Mouse (Mus musculus): Measurements from ENCODE around the gene Rasl11a. TPM values are rescaled to one million over a fixed set of nuclear protein-coding genes. Genes with fewer than 3 reads are reported as not detected.

Gene Rasl11a
- polyA plus RNA-seq, 1 experiment = 5.6 TPM

DNA sequence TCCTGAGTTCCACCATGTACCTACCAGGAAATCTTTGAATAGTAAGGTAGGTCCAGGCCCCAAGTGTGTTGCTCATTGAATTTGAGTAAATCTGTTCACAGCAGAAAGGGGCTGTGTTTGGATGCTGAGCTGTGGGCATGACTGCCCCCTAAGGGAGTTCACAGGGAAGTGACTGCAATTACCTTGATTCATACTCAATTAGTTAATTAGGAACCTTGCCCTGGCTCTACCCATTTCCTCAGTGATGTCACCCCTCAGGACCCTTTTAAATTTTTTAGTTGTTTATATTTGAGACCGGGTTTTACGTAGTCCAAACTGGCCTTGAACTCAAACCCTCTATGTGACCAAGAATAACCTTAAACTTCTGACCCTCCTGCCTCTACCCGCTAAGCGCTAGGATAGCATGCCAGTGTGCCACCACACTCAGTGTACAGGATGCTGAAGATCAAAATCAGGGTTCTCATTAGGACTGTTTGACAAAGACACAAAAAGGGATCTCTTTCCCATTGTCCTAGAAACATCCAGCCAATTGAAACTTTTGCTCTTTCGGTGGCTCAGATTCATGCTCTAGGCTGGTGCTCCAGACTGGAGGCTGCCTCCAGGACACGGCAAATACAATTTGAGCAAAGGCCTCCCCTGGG, 450 bp upstream of the Rasl11a start:
- no peaks in the 10 kb centered on the region for H3K4me1 ChIP-seq (ENCODE audit: control insufficient read depth, insufficient read depth, low read length)
- H3K27me3 ChIP-seq (ENCODE audit: control insufficient read depth, insufficient read depth, low read length) = no peaks in the 10 kb centered on the region
- peak in 1 of 2 experiments; percentile 26 for DNase-seq
- H3K4me3 ChIP-seq (replicated peaks; ENCODE audit: insufficient read depth, low read depth, low read length) = peak overlapping the region; percentile 50
- no peak overlapping the region for H3K27ac ChIP-seq (ENCODE audit: insufficient read depth, low read length)
- WGBS = 32% methylated on average over 6 of the region's 6 CpGs
- no peak for TF ChIP-seq POLR2A (IDR thresholded peaks at IDR 0.05; ENCODE audit: borderline replicate concordance, insufficient read depth, low read length)
- TF ChIP-seq CTCF (IDR thresholded peaks at IDR 0.05; ENCODE audit: borderline replicate concordance, insufficient read depth, low read depth, low read length) = peak; percentile 43; the same call in 1 of the 2 replicates

DNA sequence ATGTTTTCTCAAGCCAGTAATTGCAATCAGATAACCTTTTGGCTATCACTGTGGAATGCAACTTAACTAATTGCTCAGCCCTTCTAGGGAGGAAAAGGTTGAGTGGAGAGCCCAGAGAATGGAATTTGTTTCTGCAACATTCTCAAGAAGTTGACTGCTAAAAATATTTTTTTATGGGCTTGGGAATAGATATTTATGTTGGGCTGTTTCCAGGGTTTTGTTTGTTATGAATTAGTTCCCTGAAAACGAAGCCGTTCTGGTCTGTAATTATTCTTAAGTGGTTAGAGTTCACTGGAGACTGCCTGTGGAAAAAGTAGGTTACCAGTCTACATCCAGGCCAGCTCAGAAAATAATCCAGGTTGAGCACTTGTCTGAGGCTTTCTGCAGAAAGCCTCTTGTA, 1.6 kb downstream of the Rasl11a start:
- H3K4me3 ChIP-seq (replicated peaks; ENCODE audit: insufficient read depth, low read depth, low read length) = no peak overlapping the region
- TF ChIP-seq CTCF (IDR thresholded peaks at IDR 0.05; ENCODE audit: borderline replicate concordance, insufficient read depth, low read depth, low read length) = no peak
- no peak for TF ChIP-seq POLR2A (IDR thresholded peaks at IDR 0.05; ENCODE audit: borderline replicate concordance, insufficient read depth, low read length)
- H3K27me3 ChIP-seq (ENCODE audit: control insufficient read depth, insufficient read depth, low read length) = no peaks in the 10 kb centered on the region
- no peak overlapping the region for H3K27ac ChIP-seq (ENCODE audit: insufficient read depth, low read length)
- no peaks in the 10 kb centered on the region for H3K4me1 ChIP-seq (ENCODE audit: control insufficient read depth, insufficient read depth, low read length)
- DNase-seq = no peak
- WGBS = 83% methylated on average over 2 of the region's 2 CpGs

DNA sequence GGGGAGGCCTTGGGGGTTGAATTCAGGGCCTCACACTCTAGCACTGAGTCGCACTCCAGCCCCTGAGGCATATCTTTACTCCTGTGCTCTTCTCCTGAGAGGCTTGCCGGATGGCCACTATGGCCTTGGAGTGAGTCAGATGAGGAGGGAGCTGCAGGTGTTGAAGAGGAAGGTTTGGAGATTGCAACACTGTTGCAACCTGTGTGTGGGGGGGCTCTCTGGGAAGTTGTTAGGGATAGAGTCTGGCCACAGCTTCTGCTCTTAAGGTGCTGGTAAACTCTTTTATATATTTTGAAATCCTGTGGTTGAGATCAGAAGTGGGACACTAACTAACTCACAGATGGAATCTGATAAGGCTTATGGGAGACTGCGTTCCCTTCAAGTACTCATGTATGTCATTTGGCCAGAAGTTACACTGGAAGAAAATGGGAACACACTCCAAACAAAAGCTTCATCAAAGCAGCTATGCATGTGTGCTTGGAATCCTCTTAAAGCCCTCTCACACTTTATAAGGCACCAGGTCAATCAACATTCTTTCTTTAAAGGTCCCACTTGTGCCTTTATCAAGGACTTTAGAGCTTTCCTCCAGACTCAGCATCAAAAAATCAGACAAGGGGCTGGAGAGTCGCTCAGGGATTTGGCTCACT, 4.2 kb downstream of the Rasl11a start:
- Histone ChIP-seq H3K27ac (ENCODE audit: insufficient read depth, low read length) (no peak overlapping the region), H3K4me3 (replicated peaks; ENCODE audit: insufficient read depth, low read depth, low read length) (no peak overlapping the region)
- DNase-seq = no peak

DNA sequence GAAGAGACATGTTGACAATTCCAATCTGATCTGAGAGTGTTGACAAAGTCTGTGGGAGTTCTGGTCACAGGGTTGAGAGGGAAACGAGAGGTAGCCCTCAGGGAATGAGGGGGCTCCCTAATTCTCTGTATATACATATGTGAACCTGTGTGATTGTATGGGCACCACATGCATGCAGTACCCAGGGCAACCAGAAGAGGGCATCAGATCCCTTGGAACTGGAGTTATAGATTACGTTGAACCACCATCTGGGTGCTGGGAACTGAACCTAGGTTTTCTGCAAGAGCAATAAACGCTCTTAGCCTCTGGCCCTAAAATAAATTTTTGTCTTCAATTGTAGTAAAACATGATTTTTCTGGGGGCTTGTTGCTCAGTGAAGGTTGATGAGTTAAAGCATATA, 11.2 kb downstream of the Rasl11a start:
- DNase-seq = no peak
- H3K4me3 ChIP-seq (replicated peaks; ENCODE audit: insufficient read depth, low read depth, low read length) = no peak overlapping the region
- no peak overlapping the region for H3K27ac ChIP-seq (ENCODE audit: insufficient read depth, low read length)
- no peaks in the 10 kb centered on the region for H3K4me1 ChIP-seq (ENCODE audit: control insufficient read depth, insufficient read depth, low read length)
- H3K27me3 ChIP-seq (ENCODE audit: control insufficient read depth, insufficient read depth, low read length) = no peaks in the 10 kb centered on the region
- 97% methylated on average over 3 of the region's 3 CpGs for WGBS
- no peak for TF ChIP-seq POLR2A (IDR thresholded peaks at IDR 0.05; ENCODE audit: borderline replicate concordance, insufficient read depth, low read length)
- no peak for TF ChIP-seq CTCF (IDR thresholded peaks at IDR 0.05; ENCODE audit: borderline replicate concordance, insufficient read depth, low read depth, low read length)

More for the DNA sequence above, 4.2 kb downstream of the Rasl11a start:
- TF ChIP-seq CTCF (IDR thresholded peaks at IDR 0.05; ENCODE audit: borderline replicate concordance, insufficient read depth, low read depth, low read length) (no peak), POLR2A (IDR thresholded peaks at IDR 0.05; ENCODE audit: borderline replicate concordance, insufficient read depth, low read length) (no peak)
- H3K27me3 ChIP-seq (ENCODE audit: control insufficient read depth, insufficient read depth, low read length) = no peaks in the 10 kb centered on the region
- 95% methylated on average over 4 of the region's 4 CpGs for WGBS
- no peaks in the 10 kb centered on the region for H3K4me1 ChIP-seq (ENCODE audit: control insufficient read depth, insufficient read depth, low read length)

DNA sequence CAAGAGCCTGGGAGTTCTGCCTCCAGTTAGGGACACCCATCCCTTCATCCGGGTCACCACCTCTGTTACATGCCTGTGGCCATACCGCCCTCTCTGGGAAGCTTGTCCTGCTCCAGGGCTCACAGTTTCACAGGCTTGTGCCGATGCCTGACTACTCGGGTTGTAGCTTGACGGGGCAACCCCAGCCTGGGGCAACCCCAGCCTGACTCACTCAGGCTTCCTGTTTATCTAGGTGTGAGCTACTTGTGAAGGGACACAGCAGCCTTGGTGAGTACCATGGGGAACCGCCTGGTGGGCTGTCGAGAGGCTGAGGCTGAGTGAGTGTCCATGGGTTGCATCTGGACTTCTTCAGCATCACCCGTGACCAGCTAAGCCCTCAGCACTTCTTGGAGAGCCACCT, 12.7 kb downstream of the Rasl11a start:
- H3K27ac ChIP-seq (ENCODE audit: insufficient read depth, low read length) = no peak overlapping the region
- WGBS = 87% methylated on average over 8 of the region's 8 CpGs
- no peaks in the 10 kb centered on the region for H3K4me1 ChIP-seq (ENCODE audit: control insufficient read depth, insufficient read depth, low read length)
- no peaks in the 10 kb centered on the region for H3K27me3 ChIP-seq (ENCODE audit: control insufficient read depth, insufficient read depth, low read length)
- no peak for TF ChIP-seq CTCF (IDR thresholded peaks at IDR 0.05; ENCODE audit: borderline replicate concordance, insufficient read depth, low read depth, low read length)
- no peak for TF ChIP-seq POLR2A (IDR thresholded peaks at IDR 0.05; ENCODE audit: borderline replicate concordance, insufficient read depth, low read length)
- no peak overlapping the region for H3K4me3 ChIP-seq (replicated peaks; ENCODE audit: insufficient read depth, low read depth, low read length)
- DNase-seq = no peak

DNA sequence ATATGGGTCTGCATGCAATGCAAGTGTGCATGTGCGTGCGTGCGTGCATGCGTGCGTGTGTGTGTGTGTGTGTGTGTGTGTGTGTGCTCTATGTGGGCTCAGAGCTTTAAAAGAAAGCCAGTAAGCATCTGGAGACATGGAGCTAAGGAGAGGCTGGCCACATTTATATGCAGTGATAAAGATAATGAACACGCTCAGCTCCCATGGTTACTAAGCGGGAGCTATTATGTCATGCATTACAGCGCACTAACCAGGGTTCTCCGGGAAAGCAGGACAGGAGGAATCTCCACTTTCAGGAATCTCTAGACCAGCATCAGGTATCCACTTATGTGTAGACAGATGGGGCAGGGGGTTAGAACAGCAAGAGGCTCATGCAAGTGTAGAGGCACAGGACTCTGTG, 13.9 kb downstream of the Rasl11a start:
- DNase-seq = no peak
- H3K27ac ChIP-seq (ENCODE audit: insufficient read depth, low read length) = no peak overlapping the region

DNA sequence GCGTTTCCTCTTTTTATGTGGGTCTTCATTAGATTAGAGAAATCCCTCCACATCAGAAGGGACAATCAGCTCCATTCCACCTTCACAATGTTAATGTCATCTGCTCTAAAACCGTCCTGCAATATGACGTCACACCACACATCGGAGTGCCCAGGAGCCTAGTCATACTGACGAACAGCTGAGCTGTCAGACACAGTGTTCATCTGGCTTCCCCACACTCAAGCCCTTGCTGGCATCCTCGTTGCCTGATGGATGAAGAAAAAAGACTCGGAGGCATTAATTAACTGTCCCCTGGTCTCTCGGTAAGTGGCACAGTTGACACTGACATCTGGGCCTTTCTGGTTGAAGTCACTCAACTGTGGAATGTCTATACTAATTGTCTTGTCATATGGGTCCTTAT, 14.4 kb downstream of the Rasl11a start:
- Histone ChIP-seq H3K27me3 (ENCODE audit: control insufficient read depth, insufficient read depth, low read length) (no peaks in the 10 kb centered on the region), H3K4me3 (replicated peaks; ENCODE audit: insufficient read depth, low read depth, low read length) (no peak overlapping the region), H3K4me1 (ENCODE audit: control insufficient read depth, insufficient read depth, low read length) (no peaks in the 10 kb centered on the region), H3K27ac (ENCODE audit: insufficient read depth, low read length) (no peak overlapping the region)
- no peak for TF ChIP-seq CTCF (IDR thresholded peaks at IDR 0.05; ENCODE audit: borderline replicate concordance, insufficient read depth, low read depth, low read length)
- no peak for TF ChIP-seq POLR2A (IDR thresholded peaks at IDR 0.05; ENCODE audit: borderline replicate concordance, insufficient read depth, low read length)
- no peak for DNase-seq
- WGBS = 43% methylated on average over 8 of the region's 8 CpGs

More for the DNA sequence above, 13.9 kb downstream of the Rasl11a start:
- no peaks in the 10 kb centered on the region for H3K27me3 ChIP-seq (ENCODE audit: control insufficient read depth, insufficient read depth, low read length)
- 93% methylated on average over 9 of the region's 9 CpGs for WGBS
- no peak overlapping the region for H3K4me3 ChIP-seq (replicated peaks; ENCODE audit: insufficient read depth, low read depth, low read length)
- no peak for TF ChIP-seq POLR2A (IDR thresholded peaks at IDR 0.05; ENCODE audit: borderline replicate concordance, insufficient read depth, low read length)
- no peak for TF ChIP-seq CTCF (IDR thresholded peaks at IDR 0.05; ENCODE audit: borderline replicate concordance, insufficient read depth, low read depth, low read length)
- H3K4me1 ChIP-seq (ENCODE audit: control insufficient read depth, insufficient read depth, low read length) = no peaks in the 10 kb centered on the region
